Mouse (Mus musculus) Patski (cell line): ENCODE results near the gene P2ry14. TPM values are rescaled to one million over a fixed set of nuclear protein-coding genes. Genes with fewer than 3 reads are reported as not detected.
"Not testable (repeated sequence)": the region's sequence is repeated elsewhere in the genome, so short reads cannot be mapped to it uniquely, and the experiment has no call there.

Source experiments
- ATAC-seq: fragments of 100-300 bp; one replicate; pipeline ENCODE4 v1.8.0; 2021
- CTCF ChIA-PET: fragments of 350-600 bp; sonication (Branson Sonifier 250); formaldehyde crosslinking; loops from one replicate; lab custom pipeline; 2022; ENCODE audit warnings: inconsistent platforms; lab: Charles Lee
- POLR2A ChIA-PET: fragments of 350-600 bp; sonication (Branson Sonifier 250); formaldehyde crosslinking; loops from one replicate; lab custom pipeline; 2022; ENCODE audit warnings: antibody characterized with exemption, inconsistent platforms; lab: Charles Lee
- DNase-seq: peaks from one replicate; pipeline ENCODE4 v3.0.0-alpha.2; 2011; ENCODE audit warnings: low read depth, low spot score
- H3K27me3 ChIP-seq: fragments of 371-371 bp; one replicate; pipeline ENCODE4 v1.5.1; 2021
- CTCF ChIP-seq: fragments of 100-300 bp; IDR thresholded peaks from one replicate; pipeline ENCODE4 v1.5.1; 2021
- in situ Hi-C: fragments of 300-500 bp; cut with MboI; formaldehyde crosslinking; loops from 3 replicates; pipeline ENCODE4 v1.11.1; 2018; ENCODE audit warnings: low pct_unique_long_range_greater_than_20kb, mixed read lengths
- polyA plus RNA-seq: library from polyadenylated mRNA; unstranded; gene quantifications from one replicate; pipeline ENCODE4 v1.2.3, GENCODE M21; 2021

P2ry14 gene
- polyA plus RNA-seq, 1 experiment from 2014 or later = 0.33 TPM

DNA sequence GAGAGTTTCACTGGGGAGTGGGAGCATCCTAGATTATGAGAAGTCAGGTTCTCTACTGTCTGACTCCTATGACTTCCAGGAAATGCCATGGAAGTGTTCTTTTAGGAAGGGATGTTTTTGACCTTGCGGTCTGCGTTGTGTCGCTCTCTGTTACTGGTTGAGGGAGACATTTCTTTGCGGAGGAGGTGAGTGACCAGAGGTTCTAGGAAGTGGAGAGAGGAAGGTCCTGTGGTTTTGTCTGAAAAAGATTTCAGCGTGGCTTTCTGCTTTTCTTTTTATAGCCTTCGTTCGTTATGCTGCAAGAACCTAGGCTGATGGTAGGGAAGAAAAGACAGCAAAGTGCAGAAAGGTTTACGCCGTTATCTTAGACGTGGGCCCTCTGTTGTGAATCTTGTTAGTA lies 54.9 kb downstream of the P2ry14 start:
- in situ Hi-C loops = no loop called here
- no peak for ATAC-seq
- H3K27me3 ChIP-seq = no peaks in the 10 kb centered on the region
- no peak for TF ChIP-seq CTCF
- CTCF ChIA-PET = interaction anchor here (1.1 to 2.5 kb wide), 3 partner anchors 15 to 22 kb away, joined by 3 to 11 read pairs (median 4); no protein-coding TSS in a partner anchor
- DNase-seq = no peak
- POLR2A ChIA-PET = no interaction called here

DNA sequence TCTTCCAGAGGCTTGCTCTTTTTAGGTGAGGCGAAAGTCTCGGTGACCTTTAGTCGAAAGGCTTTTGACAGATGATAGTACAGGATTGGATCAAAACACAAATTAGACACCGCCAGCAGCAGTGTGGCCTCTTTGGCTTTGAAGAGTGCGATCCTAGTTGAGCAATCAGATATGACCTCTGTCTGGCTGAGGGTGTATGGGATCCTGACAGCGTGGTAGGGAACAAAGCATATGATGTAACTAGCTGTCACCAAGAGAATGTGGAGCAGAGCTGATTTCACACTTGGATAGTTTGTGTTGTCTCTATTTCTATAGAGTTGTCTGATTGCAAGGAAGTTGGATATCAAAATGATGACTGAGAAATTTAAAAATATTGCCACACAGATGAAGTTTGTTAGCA lies 56.0 kb downstream of the P2ry14 start:
- no peak for ATAC-seq
- no peak for TF ChIP-seq CTCF
- in situ Hi-C loops = no loop called here
- DNase-seq = no peak
- no peaks in the 10 kb centered on the region for H3K27me3 ChIP-seq
- CTCF ChIA-PET = interaction anchor here (2.1 to 2.5 kb wide), 2 partner anchors 23 to 85 kb away, joined by 4 to 11 read pairs; no protein-coding TSS in a partner anchor
- POLR2A ChIA-PET = no interaction called here

DNA sequence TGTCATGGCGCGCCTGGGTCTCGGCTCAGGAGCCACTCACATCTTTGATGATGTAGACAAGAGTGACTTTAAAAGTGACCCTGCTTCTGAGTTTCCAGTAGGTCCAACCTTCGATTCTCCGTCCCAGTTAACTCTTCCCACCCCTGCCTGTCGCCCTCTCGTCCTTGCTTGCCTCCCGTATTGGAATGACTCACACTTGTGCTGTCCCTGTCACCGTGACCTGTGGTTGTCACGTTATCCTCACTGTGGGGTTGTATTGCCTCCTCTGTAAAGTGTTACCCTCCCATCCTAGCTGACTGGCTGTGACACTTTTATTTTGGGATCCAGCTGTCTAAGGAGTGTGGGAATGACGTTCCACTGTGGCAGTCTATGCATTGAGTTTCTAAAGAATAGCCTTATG lies 60.7 kb downstream of the P2ry14 start:
- in situ Hi-C loops = no loop called here
- DNase-seq (no peak), ATAC-seq (no peak)
- no peaks in the 10 kb centered on the region for H3K27me3 ChIP-seq
- POLR2A ChIA-PET = no interaction called here
- CTCF ChIA-PET = interaction anchor here (1.5 kb wide), 2 partner anchors 10 to 28 kb away, joined by 3 read pairs; no protein-coding TSS in a partner anchor
- no peak for TF ChIP-seq CTCF

DNA sequence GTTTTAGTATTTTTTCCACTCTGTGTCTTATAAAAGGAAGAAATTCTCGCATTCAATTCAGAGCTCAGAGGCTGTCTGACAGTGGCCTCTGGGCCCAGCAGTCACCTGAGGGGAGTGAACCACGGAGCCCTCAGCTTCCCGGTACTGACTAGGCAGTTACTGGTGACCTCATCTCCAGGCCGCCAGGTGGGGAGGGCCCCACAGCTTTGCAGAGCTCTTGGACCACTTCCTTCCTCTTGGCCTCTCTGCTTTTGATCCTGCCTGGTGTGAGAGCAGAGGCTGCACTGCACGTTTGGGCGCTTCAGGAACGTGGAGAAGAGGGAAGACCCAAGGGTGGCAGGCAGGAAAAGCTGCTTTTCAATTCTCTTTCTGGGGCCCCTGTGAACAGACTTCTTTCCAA lies 72.5 kb downstream of the P2ry14 start:
- DNase-seq (no peak), ATAC-seq (no peak)
- no peak for TF ChIP-seq CTCF
- ChIA-PET POLR2A (no interaction called here), CTCF (interaction anchor here (0.8 to 1.5 kb wide), 6 partner anchors 9 to 40 kb away, joined by 3 to 9 read pairs (median 4); partner anchors contain the start of gene Gpr171)
- in situ Hi-C loops = no loop called here
- no peaks in the 10 kb centered on the region for H3K27me3 ChIP-seq

DNA sequence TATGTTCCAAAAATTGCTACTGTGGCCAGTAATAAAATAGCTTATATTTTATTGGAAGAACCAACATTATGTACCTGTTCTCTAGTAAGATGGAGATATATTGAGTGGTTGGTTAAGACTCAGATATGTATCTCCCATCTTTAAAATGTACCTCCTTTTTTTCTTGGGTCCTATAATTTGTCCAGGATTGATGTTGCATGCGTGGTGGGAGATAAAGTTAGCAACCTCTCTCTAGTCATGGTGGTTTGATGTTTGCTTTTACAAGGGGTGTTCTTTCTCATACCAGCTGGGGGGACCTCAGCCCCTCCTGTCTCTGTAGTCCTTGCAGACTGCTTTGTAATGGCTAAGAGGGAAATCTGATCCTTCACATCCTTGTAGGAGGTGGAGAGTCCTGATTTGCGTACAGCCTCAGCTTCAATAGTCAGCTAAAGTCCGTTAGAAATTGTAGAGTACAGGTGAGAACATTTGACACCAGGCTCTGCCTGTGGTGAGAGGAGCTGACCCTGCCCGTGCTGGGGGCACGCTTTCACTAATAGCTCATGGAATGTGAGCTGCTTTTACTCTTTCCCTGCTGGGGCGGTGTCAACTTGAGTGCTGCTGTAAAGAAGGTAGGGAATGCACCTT lies 73.0 kb downstream of the P2ry14 start:
- in situ Hi-C loops = no loop called here
- no peak for TF ChIP-seq CTCF
- ATAC-seq = no peak
- DNase-seq = no peak
- ChIA-PET CTCF (interaction anchor here (0.8 to 1.5 kb wide), 7 partner anchors 10 to 46 kb away, joined by 3 to 9 read pairs (median 3); no protein-coding TSS in a partner anchor), POLR2A (no interaction called here)
- H3K27me3 ChIP-seq = no peaks in the 10 kb centered on the region

DNA sequence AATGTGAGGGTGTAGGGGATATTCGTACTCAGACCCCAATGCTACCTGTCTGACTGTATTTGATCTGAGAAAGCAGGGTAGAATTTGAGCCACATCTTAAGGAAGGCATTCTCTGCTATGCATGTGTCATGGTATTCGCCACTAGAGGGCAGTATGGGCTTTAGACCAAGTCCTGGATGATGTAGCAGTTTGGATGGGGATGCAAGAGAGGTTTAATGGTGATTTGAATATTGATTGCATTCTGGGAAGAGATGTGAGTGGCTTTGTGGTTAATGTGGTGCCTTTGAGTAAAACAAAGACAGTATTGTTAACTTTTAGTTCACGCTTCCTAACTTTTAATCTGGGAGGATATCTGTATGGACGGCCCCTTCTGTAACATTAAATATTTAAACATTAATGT lies 74.1 kb downstream of the P2ry14 start:
- POLR2A ChIA-PET = no interaction called here
- no peaks in the 10 kb centered on the region for H3K27me3 ChIP-seq
- TF ChIP-seq CTCF = peak; percentile 91
- DNase-seq (peak; percentile 59), ATAC-seq (peak; percentile 76)
- in situ Hi-C loops = no loop called here
- CTCF ChIA-PET = interaction anchor here (2.7 kb wide), 3 partner anchors 29 to 42 kb away, joined by 8 to 18 read pairs (median 9); no protein-coding TSS in a partner anchor

DNA sequence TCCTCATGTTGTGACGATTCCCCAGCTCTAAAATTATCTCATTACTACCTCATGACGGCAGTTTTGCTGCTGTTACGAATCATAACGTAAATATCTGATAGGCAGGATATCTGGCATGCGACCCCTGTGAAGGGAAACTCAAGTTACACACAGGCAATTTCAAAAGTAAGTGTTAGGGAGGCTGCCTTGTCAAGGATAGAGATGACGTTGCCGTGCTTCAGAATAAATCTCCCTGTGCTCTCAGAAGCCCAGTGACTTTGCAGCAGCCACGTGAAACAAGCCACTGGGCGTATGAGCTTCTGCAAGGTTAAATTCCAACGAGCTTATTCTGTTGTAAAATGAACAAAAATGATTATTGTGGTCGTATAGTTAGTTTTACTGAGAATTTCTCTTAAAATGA lies 74.8 kb downstream of the P2ry14 start:
- ChIA-PET CTCF (interaction anchor here (1.3 to 2.7 kb wide), 7 partner anchors 12 to 133 kb away, joined by 4 to 18 read pairs (median 8); partner anchors contain the start of gene P2ry13), POLR2A (no interaction called here)
- H3K27me3 ChIP-seq = no peaks in the 10 kb centered on the region
- in situ Hi-C loops = no loop called here
- ATAC-seq = no peak
- TF ChIP-seq CTCF = no peak
- DNase-seq = no peak

DNA sequence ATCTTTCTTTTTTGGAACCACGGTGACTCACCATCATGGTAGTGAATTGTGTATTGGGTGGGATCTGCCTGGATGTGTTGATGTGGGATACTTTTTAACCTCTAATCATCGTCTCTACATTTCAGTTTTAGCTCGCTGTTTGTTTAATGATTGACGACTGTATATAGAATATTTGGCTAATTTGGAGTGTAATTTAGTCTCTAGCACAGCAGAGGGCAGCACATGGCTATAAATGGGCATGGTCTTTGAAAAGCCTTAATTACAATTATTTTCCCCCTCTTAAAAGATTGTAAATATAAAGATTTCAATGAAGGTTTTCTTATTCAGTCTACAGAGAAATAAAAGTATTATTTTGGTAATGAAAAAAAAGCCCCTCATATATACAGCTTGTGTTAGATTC lies 76.1 kb downstream of the P2ry14 start:
- peak; percentile 67 for TF ChIP-seq CTCF
- ATAC-seq = no peak
- ChIA-PET CTCF (interaction anchor here (0.7 to 2.7 kb wide), 24 partner anchors 8 to 980 kb away, joined by 3 to 18 read pairs (median 4); partner anchors contain the start of genes Gpr171 and P2ry13), POLR2A (interaction anchor here (0.7 kb wide), 1 partner anchor 91 kb away, joined by 3 read pairs; no protein-coding TSS in a partner anchor)
- peak; percentile 34 for DNase-seq
- in situ Hi-C loops = no loop called here
- H3K27me3 ChIP-seq = no peaks in the 10 kb centered on the region

DNA sequence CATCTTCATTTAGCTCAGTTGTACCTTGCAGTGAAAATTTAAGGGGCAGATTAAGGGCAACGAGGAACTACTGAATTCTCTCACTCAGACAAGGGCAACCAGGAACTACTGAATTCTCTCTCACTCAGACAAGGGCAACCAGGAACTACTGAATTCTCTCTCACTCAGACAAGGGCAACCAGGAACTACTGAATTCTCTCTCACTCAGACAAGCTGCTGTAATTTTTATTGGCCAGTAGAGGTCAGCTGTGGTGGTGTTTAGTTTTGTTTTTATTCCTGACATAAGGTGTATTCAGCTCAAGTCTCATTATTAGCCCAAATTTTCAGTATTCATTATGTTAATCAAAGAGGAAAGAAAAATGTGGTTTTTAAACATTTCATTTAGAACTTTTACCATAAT lies 84.3 kb downstream of the P2ry14 start:
- H3K27me3 ChIP-seq, POLR2A ChIA-PET, DNase-seq, in situ Hi-C loops, ATAC-seq: not testable (repeated sequence)
- peak; percentile 41 for TF ChIP-seq CTCF
- CTCF ChIA-PET = interaction anchor here (1.0 to 2.9 kb wide), 6 partner anchors 9 to 141 kb away, joined by 3 to 17 read pairs (median 3); partner anchors contain the start of gene P2ry13

DNA sequence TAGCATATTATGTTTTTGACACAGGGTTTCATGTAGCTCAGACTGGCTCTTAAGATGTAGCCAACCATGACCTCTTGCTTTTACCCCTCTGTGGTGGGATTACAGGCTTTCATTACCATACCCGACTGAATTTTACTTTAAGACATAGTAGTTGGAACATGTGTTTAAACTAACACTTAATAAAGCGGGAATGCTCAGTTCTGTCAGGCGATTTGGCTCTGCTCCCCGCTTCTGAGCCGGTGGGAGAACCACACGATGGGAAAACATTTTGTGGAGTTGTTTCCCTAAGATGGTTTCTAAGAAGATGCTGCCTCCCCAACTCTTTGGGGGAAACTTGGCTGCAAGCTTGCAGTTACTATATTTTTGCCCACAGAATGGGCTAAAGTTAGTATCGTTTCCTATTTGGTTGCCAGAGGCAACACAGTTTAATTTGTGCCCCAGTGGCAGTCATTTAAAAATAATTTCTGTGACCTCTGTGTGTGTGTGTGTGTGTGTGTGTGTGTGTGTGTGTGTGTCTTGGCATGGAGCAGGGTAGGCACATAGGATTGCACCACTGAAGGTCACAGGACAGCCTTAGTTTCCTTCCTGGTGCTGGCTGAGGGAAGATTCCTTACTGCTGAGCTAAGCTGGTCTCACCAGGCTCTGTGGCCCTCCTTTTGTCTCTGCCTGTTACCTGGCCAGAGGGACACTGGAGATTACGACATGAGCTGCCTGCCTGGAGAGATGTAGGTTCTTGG lies 86.7 kb downstream of the P2ry14 start:
- in situ Hi-C loops = no loop called here
- TF ChIP-seq CTCF = no peak
- CTCF ChIA-PET = interaction anchor here (1.3 to 1.6 kb wide), 3 partner anchors 8 to 83 kb away, joined by 3 to 6 read pairs (median 5); no protein-coding TSS in a partner anchor
- DNase-seq (no peak), ATAC-seq (no peak)
- H3K27me3 ChIP-seq = no peaks in the 10 kb centered on the region
- POLR2A ChIA-PET = interaction anchor here (0.6 to 0.7 kb wide), 2 partner anchors 75 to 683 kb away, joined by 3 read pairs; no protein-coding TSS in a partner anchor
